Mouse (Mus musculus) urinary bladder, postnatal 4 days (tissue): Measurements from ENCODE around the gene Kalrn.
A peak's percentile ranks its signal among the peaks of the same experiment; 100 is the strongest.

ENCODE experiments used
- DNase-seq, 2 experiments: peaks; one replicate each; pipeline ENCODE4 v3.0.0; 2021 to 2022; ENCODE audit warnings: low spot score in 2 of 2

Gene Kalrn

DNA sequence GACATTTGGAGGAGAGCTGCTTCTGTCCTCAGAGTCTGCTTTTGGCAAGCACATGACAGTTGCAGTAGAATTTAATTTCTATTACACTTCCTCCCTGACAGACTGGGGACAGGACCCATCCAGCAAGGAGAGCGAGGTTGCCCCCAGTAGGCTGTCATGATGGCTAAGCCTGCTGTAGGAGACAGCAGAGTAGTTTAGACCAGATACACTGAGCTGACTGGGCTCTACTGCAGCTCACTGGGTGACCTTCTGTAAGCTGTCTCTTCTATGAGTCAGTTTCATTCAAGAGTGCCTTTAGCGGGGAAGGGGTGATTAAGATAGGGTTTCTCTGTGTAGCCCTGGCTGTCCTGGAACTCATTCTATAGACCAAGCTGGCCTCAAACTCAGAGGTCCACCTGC, 634.2 kb downstream of the Kalrn start:
- DNase-seq = no peak

DNA sequence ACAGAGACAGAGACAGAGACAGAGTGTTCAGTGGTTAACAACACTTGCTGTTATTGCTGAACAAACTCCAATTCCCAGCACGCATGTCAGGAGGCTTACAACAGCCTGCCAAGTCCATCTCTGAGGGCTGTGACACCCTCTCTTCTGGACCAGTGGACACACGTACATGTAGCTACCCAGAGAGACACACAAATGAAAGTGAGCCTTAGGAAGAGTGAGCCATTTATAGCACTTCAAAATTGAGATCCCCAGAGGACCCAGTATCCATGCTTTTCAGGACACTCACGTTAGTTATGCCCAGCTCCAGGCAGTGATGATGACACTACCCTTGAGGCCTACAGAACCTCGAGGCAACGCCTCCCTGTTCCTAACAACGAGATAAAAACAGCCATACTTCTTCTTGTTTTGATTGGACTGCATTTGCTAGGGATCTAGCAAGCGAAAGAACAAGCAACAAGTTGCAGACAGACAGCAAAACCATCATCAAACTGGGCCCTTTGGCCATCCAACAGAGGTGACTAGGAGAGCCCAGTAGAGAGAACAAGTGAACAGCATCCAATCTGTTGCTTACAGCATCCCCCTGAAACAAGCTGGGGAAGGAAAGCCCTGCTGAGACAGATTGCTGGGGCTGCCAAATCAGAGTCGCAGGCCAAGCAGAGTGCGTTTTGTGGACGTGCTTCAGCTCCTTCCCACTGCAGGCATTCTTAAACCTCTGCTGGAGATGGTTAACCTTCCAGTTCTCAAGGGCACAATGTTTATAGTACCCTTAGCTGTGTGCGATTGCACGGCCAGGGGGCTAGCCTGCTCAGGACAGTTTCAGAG, 634.8 kb downstream of the Kalrn start:
- DNase-seq = no peak

DNA sequence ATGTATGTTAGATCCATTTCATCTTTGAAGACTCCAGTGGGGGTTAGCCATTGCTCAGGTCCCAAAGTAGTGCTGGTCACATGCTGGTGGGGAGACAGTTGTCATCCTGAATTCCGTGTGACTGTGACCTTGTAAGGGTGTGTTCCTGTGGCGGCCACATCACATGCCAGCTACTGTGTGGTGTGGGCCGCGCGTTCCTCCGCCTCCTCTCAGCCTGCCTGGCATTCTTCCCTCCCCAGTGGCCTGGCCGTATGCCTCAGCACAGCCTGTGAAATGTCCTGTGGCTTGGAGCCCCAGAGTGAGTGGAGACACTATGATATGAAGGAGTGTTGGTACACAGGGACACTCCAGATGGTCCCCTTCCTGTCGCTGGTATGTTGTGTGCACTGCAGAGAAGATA, 635.8 kb downstream of the Kalrn start:
- peak in 1 of 2 experiments; percentile 40 for DNase-seq

DNA sequence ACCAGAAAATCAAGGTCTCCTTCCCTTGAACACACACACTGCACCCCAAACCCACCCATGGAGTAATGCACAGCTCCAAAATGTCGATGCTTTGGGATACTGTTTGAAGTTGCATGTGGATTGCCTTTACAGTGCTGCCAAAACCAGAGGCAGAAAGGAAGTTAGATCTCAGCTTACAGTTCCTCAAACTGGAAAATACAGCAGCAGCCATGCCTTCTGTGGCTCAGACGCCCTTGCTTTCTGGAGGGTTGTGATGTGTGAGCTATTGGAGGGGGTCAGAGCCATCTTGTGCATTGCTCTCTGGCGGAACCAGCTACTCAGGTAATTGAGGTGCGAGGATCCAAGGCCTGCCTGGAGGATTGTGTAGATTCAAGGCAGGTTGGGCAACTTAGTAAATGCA, 636.4 kb downstream of the Kalrn start:
- DNase-seq = no peak

DNA sequence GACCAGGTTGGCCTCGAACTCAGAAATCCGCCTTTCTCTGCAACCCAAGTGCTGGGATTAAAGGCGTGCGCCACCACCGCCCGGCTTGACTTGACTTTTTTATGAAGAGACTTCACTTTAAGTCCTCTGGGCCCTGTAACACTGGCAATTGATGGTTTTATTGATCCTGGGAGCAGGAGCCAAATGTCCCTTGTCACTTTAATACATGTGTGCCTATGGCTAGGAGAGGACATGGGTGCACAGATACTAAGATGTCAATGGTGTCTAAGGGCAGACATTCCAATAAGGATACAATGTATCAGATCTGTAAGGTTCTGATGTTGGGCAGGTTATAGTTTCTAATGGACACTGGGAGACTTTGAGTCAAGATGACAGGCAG, 637.9 kb downstream of the Kalrn start:
- DNase-seq = no peak

DNA sequence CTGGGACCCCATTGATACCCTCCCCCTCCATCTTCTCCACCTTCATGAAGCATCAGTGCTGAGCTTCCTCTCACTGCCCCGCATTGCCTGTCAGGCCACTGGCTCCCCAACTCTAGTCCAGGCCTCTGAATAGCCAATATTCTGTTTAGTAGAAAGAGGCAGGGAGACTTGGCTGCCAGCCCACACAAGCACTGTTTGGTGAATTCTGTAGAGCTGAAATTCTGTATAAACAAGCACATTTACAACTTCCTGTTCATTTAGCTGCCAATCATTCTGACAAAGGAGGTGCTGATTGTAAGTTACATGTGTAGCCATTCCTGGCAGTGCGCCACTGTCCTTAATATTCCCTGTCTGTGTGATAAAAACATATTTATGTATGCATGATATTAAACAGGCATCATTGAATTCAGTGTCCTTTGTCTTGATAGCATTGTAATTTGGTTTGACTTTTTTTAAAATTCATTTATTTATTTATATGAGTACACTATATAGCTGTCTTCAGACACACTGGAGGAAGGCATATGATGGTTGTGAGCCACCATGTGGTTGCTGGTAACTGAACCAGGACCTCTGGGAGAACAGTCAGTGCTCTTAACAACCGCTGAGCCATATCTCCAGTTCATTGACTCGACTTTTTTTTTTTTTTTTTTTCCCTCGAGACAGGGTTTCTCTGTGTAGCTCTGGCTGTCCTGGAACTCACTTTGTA, 638.5 kb downstream of the Kalrn start:
- no peak for DNase-seq

DNA sequence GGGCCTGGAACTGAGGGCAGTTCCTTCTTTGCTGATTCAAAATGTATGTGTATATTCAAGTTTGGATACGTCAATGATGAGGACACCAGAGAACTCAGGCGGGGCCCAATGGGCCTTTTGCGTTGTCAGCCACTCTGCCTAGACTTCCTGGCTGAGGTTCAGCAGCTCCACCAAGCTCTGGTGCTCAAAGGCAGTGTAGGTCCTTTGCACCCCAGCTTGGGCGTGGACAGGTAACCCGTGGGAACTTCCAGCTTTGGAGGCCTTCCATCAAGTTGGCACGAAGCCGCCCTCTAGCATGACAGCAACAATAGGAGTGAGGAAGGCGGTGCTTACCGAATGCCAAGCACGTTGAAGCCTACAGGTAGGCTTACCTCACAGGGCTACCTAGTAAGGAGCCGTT, 639.9 kb downstream of the Kalrn start:
- no peak for DNase-seq

DNA sequence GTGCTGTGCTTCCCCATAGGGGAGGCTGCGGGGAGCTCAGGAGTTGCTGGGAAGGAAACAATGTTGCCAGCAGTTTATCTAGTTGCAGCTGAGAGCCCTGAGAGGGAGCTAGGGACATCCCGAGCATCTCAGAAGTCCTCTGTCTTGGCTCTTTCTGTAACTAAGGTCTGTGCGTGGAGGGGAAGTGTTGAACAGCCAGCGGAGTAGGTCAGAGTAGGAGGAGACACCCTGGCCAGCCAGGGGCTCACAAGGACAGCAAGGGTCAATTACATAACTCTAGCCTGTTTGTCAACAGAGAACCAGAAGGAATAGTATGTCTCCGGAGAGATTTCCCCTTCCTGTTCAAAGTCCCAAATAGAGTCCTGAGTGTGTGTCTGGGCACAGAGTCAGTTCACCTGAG, 641.2 kb downstream of the Kalrn start:
- no peak for DNase-seq

DNA sequence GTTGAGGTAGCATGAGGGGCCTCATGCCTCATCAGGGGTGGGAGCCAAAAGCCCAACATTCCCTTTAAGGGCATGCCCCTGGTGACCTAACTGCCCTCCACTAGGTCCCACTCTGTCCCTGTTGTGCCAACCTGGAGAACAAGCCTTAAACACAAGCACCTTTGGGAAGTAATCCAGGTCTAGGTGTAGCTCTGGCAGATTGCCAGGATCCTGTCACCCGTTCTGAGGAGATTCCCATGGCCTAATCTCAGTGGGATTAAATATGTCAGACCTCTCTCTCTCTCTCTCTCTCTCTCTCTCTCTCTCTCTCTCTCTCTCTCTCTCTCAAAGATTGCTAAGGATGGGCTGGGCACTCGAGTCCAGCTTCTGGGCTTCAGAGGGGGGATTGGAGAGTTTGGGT, 641.6 kb downstream of the Kalrn start:
- no peak for DNase-seq

DNA sequence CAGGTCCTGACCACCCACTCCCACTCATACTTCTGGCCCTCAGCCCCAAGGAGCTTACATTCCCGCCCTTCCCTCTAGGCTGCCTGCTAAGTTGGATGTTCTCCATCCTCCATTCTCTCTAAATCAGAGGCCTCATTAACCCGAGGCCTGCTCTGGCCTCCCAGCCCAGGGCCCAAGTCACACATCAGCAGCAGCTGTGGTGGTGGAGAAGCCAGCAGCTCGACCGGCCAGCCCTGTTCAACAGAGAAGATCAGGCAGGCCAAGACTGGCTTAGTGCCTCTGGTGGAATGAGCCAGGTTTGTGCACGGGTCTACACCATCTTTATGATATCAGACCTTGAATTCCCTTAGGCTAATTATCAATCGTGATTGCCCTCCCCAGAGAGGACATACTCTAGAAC, 642.5 kb downstream of the Kalrn start:
- peak in 1 of 2 experiments; percentile 51 for DNase-seq

DNA sequence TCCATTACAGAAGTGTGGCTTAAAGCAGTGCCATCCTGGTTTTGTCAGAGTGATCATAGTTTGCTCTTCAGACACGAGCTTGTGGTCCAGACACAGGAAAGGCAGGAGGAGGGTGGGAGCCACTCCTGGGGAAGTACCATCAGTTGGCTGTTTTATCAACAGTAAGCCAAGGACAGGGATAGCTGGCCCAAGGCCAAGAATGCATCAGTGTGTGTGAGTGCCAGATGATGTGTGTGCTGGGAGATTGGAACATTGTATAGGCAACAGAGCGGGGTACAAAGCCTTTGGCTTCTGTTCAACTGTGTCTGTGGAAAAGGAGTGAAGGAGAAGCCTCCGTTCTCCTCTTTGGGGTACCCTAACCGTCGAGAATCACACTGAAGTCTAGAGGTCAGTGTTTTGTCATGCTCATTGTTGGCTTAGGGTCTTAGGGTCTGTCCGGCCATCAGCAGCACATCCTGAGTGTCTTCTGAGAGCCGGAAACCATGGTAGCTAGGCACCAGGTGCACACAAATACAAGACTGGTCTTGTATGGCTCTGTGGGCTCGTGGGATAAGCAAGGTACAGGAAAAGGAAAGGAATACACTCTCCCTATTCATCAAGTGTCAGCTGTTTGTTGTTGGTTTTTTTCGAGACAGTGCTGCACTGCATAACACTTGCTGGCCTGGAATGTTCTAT, 644.4 kb downstream of the Kalrn start:
- DNase-seq = no peak

DNA sequence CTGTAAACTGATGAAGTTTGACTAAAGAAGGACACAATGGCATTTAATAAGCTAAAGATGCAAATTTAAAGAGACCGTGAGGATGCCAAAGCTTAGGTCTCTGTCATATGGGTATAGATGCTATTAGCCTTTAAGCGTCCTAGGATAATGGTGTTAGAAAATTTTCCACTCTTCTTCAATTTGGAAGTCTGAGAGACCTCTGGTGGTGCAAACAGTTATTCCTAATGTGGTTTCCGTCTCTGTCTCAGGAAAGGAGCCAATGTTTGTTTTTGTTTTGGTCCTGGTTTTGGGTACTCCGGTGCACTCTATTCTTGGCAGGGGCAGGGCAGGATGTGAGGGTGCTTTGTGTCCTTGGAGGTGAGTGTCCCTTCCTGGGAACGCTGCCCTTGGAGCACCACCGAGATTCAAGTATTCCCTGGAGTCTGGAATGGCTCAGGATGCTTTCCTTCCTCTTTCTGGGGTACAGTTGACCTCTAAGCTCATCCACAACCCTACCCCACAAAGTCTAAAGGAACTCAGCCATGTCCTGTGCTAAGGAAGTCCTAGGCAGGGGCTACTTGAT, 646.0 kb downstream of the Kalrn start:
- no peak for DNase-seq

DNA sequence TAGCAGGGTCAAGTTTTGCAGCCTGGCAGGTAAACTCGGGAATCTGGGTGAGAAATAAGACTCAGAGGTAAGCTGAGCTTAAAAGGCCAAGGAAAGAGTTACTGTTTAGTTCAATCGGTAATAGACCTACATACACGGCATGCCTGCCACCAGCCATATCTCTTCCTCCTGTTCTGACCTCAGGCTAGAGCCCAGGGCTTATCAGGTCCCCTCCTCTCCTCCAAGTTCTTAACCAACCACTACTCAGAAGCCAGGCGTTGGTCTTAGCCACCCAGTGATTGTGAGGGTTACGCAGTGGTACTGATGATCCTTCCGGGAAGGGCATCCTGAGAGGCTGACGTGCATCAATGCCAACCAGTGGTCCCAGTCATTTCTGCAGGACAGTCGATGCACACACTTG, 649.6 kb downstream of the Kalrn start:
- DNase-seq = no peak

DNA sequence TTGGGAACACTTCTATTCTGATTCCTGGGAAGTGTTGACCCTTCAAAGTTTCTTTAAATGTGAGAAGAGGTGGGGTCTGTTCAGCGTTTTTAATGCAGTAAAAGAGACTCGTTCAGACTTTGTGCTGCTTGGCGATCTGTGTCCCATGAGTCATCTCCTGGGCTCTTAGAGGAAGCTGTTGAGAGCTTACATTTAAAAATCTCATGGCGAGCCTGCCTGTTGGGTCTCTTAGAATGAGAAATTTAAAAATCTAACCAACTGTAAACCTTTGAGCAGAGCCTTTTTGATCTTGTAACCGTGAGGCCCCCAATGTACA, 650.4 kb downstream of the Kalrn start:
- no peak for DNase-seq

DNA sequence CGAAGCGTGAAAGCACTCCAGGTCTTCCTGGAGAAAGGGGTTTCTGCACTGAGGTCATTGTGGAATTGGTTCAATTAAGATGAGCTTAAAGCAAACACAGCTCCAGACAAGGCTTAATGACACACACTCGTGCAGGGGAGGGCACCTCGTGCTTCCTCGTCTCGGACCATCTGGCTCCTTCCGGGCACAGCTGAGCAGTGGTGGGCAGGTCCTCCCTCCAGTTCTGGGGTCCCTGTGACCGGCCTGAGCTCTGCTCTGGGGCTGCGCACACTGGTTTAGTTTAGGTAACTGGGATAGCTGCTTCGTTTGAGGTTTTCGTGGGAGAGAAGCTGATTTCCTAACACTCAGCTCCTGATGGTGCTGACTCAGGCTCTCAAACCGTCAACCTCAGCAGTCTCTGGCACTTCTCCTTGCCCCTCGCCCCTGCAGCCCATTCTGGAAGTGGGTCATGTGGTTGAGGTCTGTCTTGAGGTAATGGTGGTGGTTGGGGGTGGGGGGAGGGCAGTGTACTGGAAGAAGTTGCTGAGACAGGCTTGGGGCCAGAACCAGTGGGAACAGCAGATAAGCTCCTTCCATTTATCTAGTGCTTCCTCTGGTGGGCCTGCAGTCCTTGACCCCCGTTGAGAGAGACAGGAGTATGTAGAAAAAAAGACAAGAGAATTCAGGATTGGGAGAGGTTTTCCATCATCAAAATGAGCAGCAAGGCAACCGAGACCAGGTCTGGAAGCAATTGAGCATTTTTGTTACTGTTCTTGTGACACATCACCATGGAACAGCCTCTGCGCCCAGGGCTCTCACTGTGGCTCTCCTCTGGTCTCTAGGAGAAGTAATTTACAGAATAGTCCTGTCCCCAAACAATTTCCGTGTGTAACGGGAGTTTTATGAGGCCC, 651.0 kb downstream of the Kalrn start:
- no peak for DNase-seq

DNA sequence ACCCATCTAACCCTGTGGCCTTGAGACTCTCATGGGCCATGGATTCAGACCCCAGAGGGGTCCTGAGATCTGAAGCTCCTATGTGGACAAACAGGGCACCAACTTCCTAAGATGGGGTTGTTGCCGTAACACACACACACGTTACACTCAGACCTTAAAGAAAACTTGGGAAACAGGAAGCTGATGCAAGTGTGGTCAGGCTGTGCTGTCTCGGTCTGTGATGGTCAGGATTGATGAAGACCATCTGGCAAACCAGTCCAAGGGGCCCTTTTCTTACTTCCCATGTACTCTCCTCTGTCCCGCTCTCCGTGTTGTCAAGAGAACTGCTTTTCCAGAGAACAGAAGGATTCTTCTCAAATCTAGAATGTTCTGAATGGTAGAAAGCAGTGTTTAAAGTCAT, 651.8 kb downstream of the Kalrn start:
- no peak for DNase-seq
